In genomic region chr1:92179070-92179469, GRCm38 (mm10) we compare ENCODE assay signal across 8 mouse cellular contexts. TPM values are rescaled to one million over a fixed set of nuclear protein-coding genes. Genes with fewer than 3 reads are reported as not detected.
DNase-seq lines count a peak whose midpoint lies in the region; ATAC-seq and TF ChIP-seq lines count a peak whose summit lies in the region.

No protein-coding gene starts in this region.

- peaks cover 4% of the 10 kb centered on the region; the same call in 1 of the 2 replicates for H3K27me3 ChIP-seq in G1E (ENCODE audit: insufficient read depth, low read length)
- H3K27me3 ChIP-seq in forebrain, embryonic 11.5 days (ENCODE audit: control insufficient read depth, insufficient read depth, low read length) = no peaks in the 10 kb centered on the region
- no peaks in the 10 kb centered on the region for H3K27me3 ChIP-seq in intestine, embryonic 15.5 days (replicated peaks)

- peak overlapping the region; percentile 92 for H3K9ac ChIP-seq in forebrain, embryonic 11.5 days (ENCODE audit: low read length)
- H3K9ac ChIP-seq in intestine, embryonic 15.5 days = peak overlapping the region; percentile 72

- H3K36me3 ChIP-seq in G1E (replicated peaks) = peaks cover 32% of the 10 kb centered on the region
- H3K36me3 ChIP-seq in forebrain, embryonic 11.5 days (ENCODE audit: control insufficient read depth, insufficient read depth, low read length) = no peaks in the 10 kb centered on the region
- H3K36me3 ChIP-seq in intestine, embryonic 15.5 days = no peaks in the 10 kb centered on the region

- 9% methylated on average over 11 of the region's 11 CpGs for WGBS in forebrain, embryonic 11.5 days
- WGBS in intestine, embryonic 15.5 days = 8% methylated on average over 11 of the region's 11 CpGs

- peak overlapping the region; percentile 87 for H3K4me2 ChIP-seq in forebrain, embryonic 11.5 days (ENCODE audit: low read depth, low read length, severe bottlenecking)
- peak overlapping the region; percentile 63 for H3K4me2 ChIP-seq in intestine, embryonic 15.5 days (replicated peaks)

- H3K9me3 ChIP-seq in G1E (replicated peaks) = no peaks in the 10 kb centered on the region
- H3K9me3 ChIP-seq in forebrain, embryonic 11.5 days (ENCODE audit: control insufficient read depth, low read length) = no peaks in the 10 kb centered on the region
- H3K9me3 ChIP-seq in intestine, embryonic 15.5 days = no peaks in the 10 kb centered on the region

- no peak for ATAC-seq in G1E (ENCODE audit: extremely low read depth, insufficient number of reproducible peaks, low FRiP score, poor library complexity, severe bottlenecking)
- ATAC-seq in forebrain, embryonic 11.5 days (replicated peaks; ENCODE audit: low FRiP score) = no peak
- ATAC-seq in intestine, embryonic 15.5 days = no peak

- peaks cover 54% of the 10 kb centered on the region for H3K4me1 ChIP-seq in G1E (ENCODE audit: insufficient read depth, low read depth, low read length)
- peaks cover 10% of the 10 kb centered on the region for H3K4me1 ChIP-seq in forebrain, embryonic 11.5 days (replicated peaks; ENCODE audit: control insufficient read depth, insufficient read depth, low read length)
- H3K4me1 ChIP-seq in intestine, embryonic 15.5 days (replicated peaks) = peaks cover 21% of the 10 kb centered on the region

- no peak for TF ChIP-seq CTCF in G1E (IDR thresholded peaks at IDR 0.05; ENCODE audit: low read depth, low read length)

- DNase-seq in embryo, embryonic 11 days = peak; percentile 24
- DNase-seq in embryo, embryonic 10.5 days (ENCODE audit: low spot score) = no peak
- DNase-seq in G1E (ENCODE audit: low spot score) = peak; percentile 26
- DNase-seq in forebrain, embryonic 11.5 days (ENCODE audit: low spot score) = no peak
- DNase-seq in lung, postnatal 14 days = peak; percentile 19
- DNase-seq in thymus, postnatal 25 days = peak; percentile 34
- DNase-seq in frontal cortex, postnatal 36 days (ENCODE audit: low spot score in 2 of 2) = no peak

- H3K4me3 ChIP-seq in G1E (ENCODE audit: low read depth, low read length) = peak overlapping the region; percentile 79
- peak overlapping the region; percentile 88 for H3K4me3 ChIP-seq in forebrain, embryonic 11.5 days (ENCODE audit: low read depth, low read length)
- H3K4me3 ChIP-seq in intestine, embryonic 15.5 days (replicated peaks) = peak overlapping the region; percentile 65

- no peak overlapping the region for H3K27ac ChIP-seq in forebrain, embryonic 11.5 days (ENCODE audit: low read depth, low read length)
- no peak overlapping the region for H3K27ac ChIP-seq in intestine, embryonic 15.5 days

RNA-seq across cellular contexts. Expression of gene Hdac4, which starts 16.4 kb away (rescaled TPM):
- total RNA-seq in G1E (2014; fragmentation: Nextera tagmentation) (27.2 and 36.4 TPM in 2 replicates), G1E (2017) (15.0 and 15.6 TPM in 2 replicates)
- 18.8 and 19.7 TPM in 2 replicates for polyA plus RNA-seq in G1E (2012)
- 29.6 and 31.9 TPM in 2 replicates for polyA plus RNA-seq in forebrain, embryonic 11.5 days (2014; fragmentation: Nextera tagmentation; extraction: Ambion mirVana)
- 12.0 and 12.5 TPM in 2 replicates for polyA plus RNA-seq in intestine, embryonic 15.5 days (2015; fragmentation: Nextera tagmentation; extraction: Ambion mirVana)

Comparison
In these comparisons a context has a peak if more than half of its experiments do, and no peak if none do; other contexts are left out.
1. DNase-seq: peak in embryo, embryonic 11 days (single experiment), G1E (single experiment), lung, postnatal 14 days (single experiment) and thymus, postnatal 25 days (single experiment); none in embryo, embryonic 10.5 days (single experiment), forebrain, embryonic 11.5 days (single experiment) and frontal cortex, postnatal 36 days (0 of 2).
2. Peak in every context shown above with its lines, with median percentiles within 50 percentile points of each other: H3K4me3 ChIP-seq.